Mouse (Mus musculus) midbrain, postnatal 0 days (tissue): ENCODE results near the gene Samd8. TPM values are rescaled to one million over a fixed set of nuclear protein-coding genes. Genes with fewer than 3 reads are reported as not detected.

Experiments
- ATAC-seq: fragments of 200-750 bp; cut with Nextera tagmentation; 2 replicates; pipeline ENCODE4 v1.8.0; 2017; ENCODE audit warnings: moderate number of reproducible peaks, mild to moderate bottlenecking, moderate TSS enrichment, moderate library complexity; ENCODE audit not compliant: low FRiP score
- DNase-seq: peaks from one replicate; pipeline ENCODE4 v3.0.0-alpha.2; 2015; ENCODE audit warnings: low spot score
- H3K27ac ChIP-seq: fragments of 300-500 bp; sonication (generic); 2 replicates; pipeline ENCODE4 v1.5.1; 2014; ENCODE audit warnings: low read depth, mild to moderate bottlenecking, low read length, mixed read lengths
- H3K27me3 ChIP-seq: fragments of 300-500 bp; sonication (generic); 2 replicates; pipeline ENCODE4 v1.6.1; 2014; ENCODE audit warnings: low read length, control low read depth, mixed read lengths; ENCODE audit not compliant: insufficient read depth
- H3K36me3 ChIP-seq: fragments of 300-500 bp; sonication (generic); 2 replicates; pipeline ENCODE4 v1.6.1; 2014; ENCODE audit warnings: low read length, control low read depth, mixed read lengths; ENCODE audit not compliant: insufficient read depth
- H3K4me1 ChIP-seq: fragments of 300-500 bp; sonication (generic); 2 replicates; pipeline ENCODE4 v1.6.1; 2014; ENCODE audit warnings: mild to moderate bottlenecking, control low read depth, antibody characterized with exemption, low read length, mixed read lengths; ENCODE audit not compliant: insufficient read depth
- H3K4me2 ChIP-seq: fragments of 300-500 bp; sonication (generic); 2 replicates; pipeline ENCODE4 v1.6.1; 2014; ENCODE audit warnings: low read depth, mild to moderate bottlenecking, low read length, mixed read lengths; ENCODE audit not compliant: poor library complexity, severe bottlenecking
- H3K4me3 ChIP-seq: fragments of 300-500 bp; sonication (generic); 2 replicates; pipeline ENCODE4 v1.5.1; 2014; ENCODE audit warnings: low read depth, mild to moderate bottlenecking, low read length, moderate library complexity
- H3K9ac ChIP-seq: fragments of 300-500 bp; sonication (generic); replicated peaks from 2 replicates; pipeline ENCODE4 v1.6.1; 2014; ENCODE audit warnings: mild to moderate bottlenecking, low read length, moderate library complexity, mixed read lengths; ENCODE audit not compliant: poor library complexity, severe bottlenecking
- H3K9me3 ChIP-seq: fragments of 300-500 bp; sonication (generic); 2 replicates; pipeline ENCODE4 v1.6.1; 2016; ENCODE audit warnings: low read length, control low read depth
- CTCF ChIP-seq: IDR thresholded peaks from 2 replicates; pipeline ENCODE4 v1.5.1; 2016; ENCODE audit warnings: antibody characterized with exemption, mild to moderate bottlenecking
- WGBS: fragments of 180-500 bp; shearing (Covaris S2); extraction: QIAGEN DNeasy Blood & Tissue Kit; methylation state at CpG from one replicate; pipeline ENCODE4 v1.1.7; 2014; 5-methylcytosine and 5-hydroxymethylcytosine counted together
- polyA plus RNA-seq: library from polyadenylated mRNA; unstranded; fragments of >200 nt; fragmentation: Nextera tagmentation; extraction: Ambion mirVana; gene quantifications from 2 replicates; pipeline ENCODE4 v1.2.1, GENCODE M21; 2015
- total RNA-seq: library from RNA; depleted of rRNA; stranded (reverse); fragments of >200 nt; gene quantifications from 2 replicates; pipeline ENCODE4 v1.2.3, GENCODE M21; 2014; rRNA removed

Samd8 gene
- total RNA-seq (65.9 and 85.6 TPM in 2 replicates), polyA plus RNA-seq (24.9 and 28.6 TPM in 2 replicates)

- DNase-seq (peak; percentile 91), ATAC-seq (peak; percentile 90)
- WGBS = 7% methylated on average over 50 of the region's 52 CpGs
- no peaks in the 10 kb centered on the region for H3K36me3 ChIP-seq
- H3K4me3 ChIP-seq = peak within 1 kb of the TSS; percentile 88
- H3K27ac ChIP-seq = peak within 1 kb of the TSS; percentile 91
- H3K4me2 ChIP-seq = peak within 1 kb of the TSS; percentile 61
- TF ChIP-seq CTCF = no peak
- H3K4me1 ChIP-seq = no peaks in the 10 kb centered on the region
- H3K27me3 ChIP-seq = no peaks in the 10 kb centered on the region
- H3K9me3 ChIP-seq = no peaks in the 10 kb centered on the region
- H3K9ac ChIP-seq = peak within 1 kb of the TSS; percentile 98
Observed at GRCm38 (mm10) chr14:21750008-21750880, at the start of gene Samd8. Samd8 (plus strand) TSS chr14:21750531.

GRCm38 (mm10) chr14:21702691-21703090, 47.6 kb upstream of the Samd8 start:
- no peak for ATAC-seq
- no peaks in the 10 kb centered on the region for H3K36me3 ChIP-seq
- H3K9me3 ChIP-seq = no peaks in the 10 kb centered on the region
- no peak overlapping the region for H3K4me3 ChIP-seq
- H3K9ac ChIP-seq = no peak overlapping the region
- H3K27me3 ChIP-seq = no peaks in the 10 kb centered on the region
- WGBS = 91% methylated on average over 8 of the region's 8 CpGs
- no peak overlapping the region for H3K4me2 ChIP-seq
- no peak for TF ChIP-seq CTCF
- H3K27ac ChIP-seq = no peak overlapping the region
- DNase-seq = no peak
- H3K4me1 ChIP-seq = peaks cover 4% of the 10 kb centered on the region

GRCm38 (mm10) chr14:21703255-21703654, 47.1 kb upstream of the Samd8 start:
- no peaks in the 10 kb centered on the region for H3K9me3 ChIP-seq
- no peaks in the 10 kb centered on the region for H3K36me3 ChIP-seq
- no peak overlapping the region for H3K4me3 ChIP-seq
- 87% methylated on average over 5 of the region's 5 CpGs for WGBS
- TF ChIP-seq CTCF = no peak
- no peak overlapping the region for H3K4me2 ChIP-seq
- no peak overlapping the region for H3K9ac ChIP-seq
- H3K27me3 ChIP-seq = no peaks in the 10 kb centered on the region
- H3K4me1 ChIP-seq = peaks cover 4% of the 10 kb centered on the region
- ATAC-seq (no peak), DNase-seq (no peak)
- H3K27ac ChIP-seq = no peak overlapping the region

GRCm38 (mm10) chr14:21705462-21705861, 44.9 kb upstream of the Samd8 start:
- peaks cover 4% of the 10 kb centered on the region for H3K4me1 ChIP-seq
- no peak overlapping the region for H3K27ac ChIP-seq
- no peaks in the 10 kb centered on the region for H3K9me3 ChIP-seq
- no peak overlapping the region for H3K4me3 ChIP-seq
- TF ChIP-seq CTCF = no peak
- no peak for DNase-seq
- H3K9ac ChIP-seq = no peak overlapping the region
- 87% methylated on average over 2 of the region's 2 CpGs for WGBS
- ATAC-seq = no peak
- no peaks in the 10 kb centered on the region for H3K36me3 ChIP-seq
- H3K4me2 ChIP-seq = no peak overlapping the region
- no peaks in the 10 kb centered on the region for H3K27me3 ChIP-seq

GRCm38 (mm10) chr14:21706759-21707571, 43.4 kb upstream of the Samd8 start:
- Histone ChIP-seq H3K27me3 (no peaks in the 10 kb centered on the region), H3K27ac (peak overlapping the region; percentile 59), H3K9me3 (no peaks in the 10 kb centered on the region), H3K36me3 (no peaks in the 10 kb centered on the region), H3K4me3 (no peak overlapping the region), H3K4me2 (no peak overlapping the region), H3K4me1 (peaks cover 4% of the 10 kb centered on the region), H3K9ac (no peak overlapping the region)
- no peak for TF ChIP-seq CTCF
- DNase-seq = peak; percentile 75
- 40% methylated on average over 12 of the region's 12 CpGs for WGBS
- ATAC-seq = peak; percentile 79
